Mouse (Mus musculus) retina, postnatal 1 day (tissue): ENCODE measurements at regions not wholly inside any gene's neighbourhood (a gene's known extent, or its start where the extent isn't known, plus 50 kb on each side); places are given as distances from the start of the nearest gene placed in this dataset.
A peak's percentile ranks its signal among the peaks of the same experiment; 100 is the strongest.

Source experiments
- DNase-seq: peaks from one replicate; pipeline ENCODE4 v3.0.0-alpha.2; 2012

GRCm38 (mm10) chr1:42755958-42756357, 60.4 kb downstream of the Pou3f3 start:
- DNase-seq, result no peak

- DNase-seq, result no peak
Observed at GRCm38 (mm10) chr1:42756497-42756896, 60.9 kb downstream of the Pou3f3 start.

- no peak for DNase-seq
Observed at GRCm38 (mm10) chr1:42763447-42763846, 67.9 kb downstream of the Pou3f3 start.

DNA sequence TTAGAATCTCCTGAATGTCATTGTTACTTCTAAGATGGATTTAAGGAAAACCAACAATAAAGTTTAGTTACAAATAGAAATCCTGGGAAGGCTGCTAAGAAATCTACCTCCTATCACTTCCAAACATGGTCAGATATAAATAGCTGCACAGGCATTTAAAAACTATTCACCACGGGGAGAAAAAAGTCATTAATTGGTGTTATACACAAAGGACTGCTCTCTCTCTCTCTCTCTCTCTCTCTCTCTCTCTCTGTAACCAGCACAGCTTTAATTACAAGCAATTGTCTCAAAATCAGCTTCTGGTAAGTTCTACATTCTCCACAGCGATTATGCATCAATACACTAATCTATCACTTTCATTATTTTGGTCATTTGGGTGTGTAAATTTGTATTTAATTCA, 68.5 kb downstream of the Pou3f3 start:
- no peak for DNase-seq

- DNase-seq, result no peak
Observed at GRCm38 (mm10) chr1:42770085-42770484, 74.5 kb downstream of the Pou3f3 start.

DNA sequence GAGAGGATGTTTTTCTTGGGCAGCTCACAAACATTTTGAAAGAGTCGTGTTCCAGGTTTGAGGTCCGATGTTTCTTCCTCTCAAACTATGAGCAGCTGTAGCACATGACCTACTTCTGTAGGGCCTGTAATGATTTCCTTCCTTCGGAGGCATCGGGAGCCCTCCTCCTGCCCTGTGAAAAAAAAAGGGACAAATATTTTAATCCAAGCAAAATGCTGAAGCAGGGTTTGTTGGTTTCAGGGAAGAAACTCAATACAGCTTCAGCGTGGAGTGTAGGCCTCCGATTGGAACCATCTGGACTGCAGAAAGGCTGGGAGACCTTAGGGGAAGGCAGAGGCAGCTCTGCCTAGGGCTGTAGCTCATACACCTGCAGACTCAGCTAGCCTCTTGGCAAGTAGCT, 76.4 kb downstream of the Pou3f3 start:
- DNase-seq, result peak; percentile 52

DNA sequence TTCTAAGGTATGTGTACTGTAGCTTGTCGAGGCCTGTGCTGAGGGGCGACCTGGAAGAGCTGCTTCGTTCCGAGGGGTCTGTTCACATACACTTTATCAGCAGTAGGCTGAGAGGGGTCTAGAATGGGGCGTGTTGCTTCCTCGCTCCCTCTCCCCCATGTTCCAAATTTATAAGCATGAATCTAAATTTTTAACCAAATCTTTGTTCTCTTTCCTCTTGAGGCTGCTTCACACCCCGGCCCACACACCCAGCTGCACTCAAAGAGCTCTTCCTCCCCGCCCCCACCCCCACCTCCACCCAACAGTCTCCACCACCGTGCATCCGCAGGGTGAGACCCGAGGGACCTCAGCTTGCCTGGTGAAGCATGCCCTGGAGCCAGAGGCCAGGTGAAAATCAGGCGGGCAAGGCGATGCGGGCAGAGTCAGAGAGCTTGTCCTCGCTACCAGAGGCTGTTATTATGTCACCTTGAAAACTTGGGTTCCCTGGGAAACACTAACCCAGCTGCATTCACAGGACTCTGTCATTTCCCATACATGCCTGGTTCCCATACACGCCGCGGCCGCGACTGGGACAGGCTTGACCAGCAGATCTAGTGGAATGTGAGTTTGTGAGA, 77.1 kb upstream of the Mrps9 start:
- DNase-seq, result no peak

- peak; percentile 35 for DNase-seq
Observed at GRCm38 (mm10) chr1:42774971-42775892, 75.8 kb upstream of the Mrps9 start.

GRCm38 (mm10) chr1:42775893-42776287, 75.1 kb upstream of the Mrps9 start:
- DNase-seq, result no peak

- no peak for DNase-seq
Observed at GRCm38 (mm10) chr1:42777416-42777815, 73.6 kb upstream of the Mrps9 start.

DNA sequence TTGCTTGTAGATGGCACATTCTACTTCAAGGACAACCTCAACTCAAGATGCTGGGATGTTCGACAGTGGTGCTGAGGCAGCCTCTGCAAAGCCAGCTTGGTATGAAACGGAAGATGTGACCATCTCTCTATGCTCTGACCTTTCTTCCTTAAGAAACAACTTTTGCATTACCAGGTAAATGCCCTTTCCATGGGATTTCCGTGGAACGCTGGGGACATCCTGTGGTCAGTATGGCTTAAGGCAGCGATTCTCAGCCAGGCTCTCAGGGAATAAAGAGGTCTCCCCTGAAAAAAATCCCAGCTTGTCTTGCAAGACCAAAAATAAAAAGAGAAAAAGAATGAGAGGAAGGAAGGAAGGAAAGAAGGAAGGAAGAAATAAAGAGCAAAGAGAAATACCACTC, 71.3 kb upstream of the Mrps9 start:
- peak; percentile 60 for DNase-seq

GRCm38 (mm10) chr1:42780266-42780665, 70.8 kb upstream of the Mrps9 start:
- DNase-seq, result no peak

GRCm38 (mm10) chr1:42781533-42781932, 69.5 kb upstream of the Mrps9 start:
- DNase-seq, result no peak

- peak; percentile 89 for DNase-seq
Observed at GRCm38 (mm10) chr1:42783072-42783672, 67.9 kb upstream of the Mrps9 start.

DNA sequence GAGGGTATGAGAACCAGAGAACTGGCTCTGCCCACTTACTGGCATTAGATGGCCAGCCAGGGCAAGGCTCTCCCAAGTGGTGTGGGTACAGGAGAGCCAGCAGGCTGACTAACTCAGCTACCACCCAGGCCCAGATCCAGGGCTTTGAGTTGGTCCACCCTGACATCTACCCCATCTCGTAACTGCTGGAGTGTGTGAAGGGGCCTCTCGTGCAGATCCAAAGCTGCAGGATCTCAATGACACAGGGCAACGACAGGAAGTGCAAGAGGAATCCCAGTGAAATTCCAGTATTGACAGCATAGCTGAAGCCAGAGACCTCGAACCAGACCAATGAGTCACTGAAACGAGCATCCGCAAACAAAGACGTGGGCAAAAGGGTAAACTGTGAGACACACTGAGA, 63.8 kb upstream of the Mrps9 start:
- no peak for DNase-seq

GRCm38 (mm10) chr1:42788413-42788812, 62.6 kb upstream of the Mrps9 start:
- no peak for DNase-seq
